8 mouse cellular contexts compared by ENCODE assay signal in genomic region chr2:5249969-5250368, GRCm38 (mm10).
DNase-seq lines count a peak whose midpoint lies in the region; ATAC-seq lines count a peak whose summit lies in the region.

No protein-coding gene starts in this region.

- ATAC-seq in heart, embryonic 11.5 days (replicated peaks; ENCODE audit: insufficient number of reproducible peaks, low FRiP score, low TSS enrichment): no peak
- no peak for ATAC-seq in erythroid progenitor cell, adult 5-6 weeks (replicated peaks; ENCODE audit: low FRiP score, poor library complexity, severe bottlenecking)

- no peak overlapping the region for H3K27ac ChIP-seq in heart, embryonic 11.5 days (ENCODE audit: low read depth, low read length)

- no peak overlapping the region for H3K4me3 ChIP-seq in heart, embryonic 11.5 days (ENCODE audit: low read depth, low read length)

- H3K9me3 ChIP-seq in heart, embryonic 11.5 days (replicated peaks; ENCODE audit: control insufficient read depth, low read length): no peaks in the 10 kb centered on the region

- no peak overlapping the region for H3K9ac ChIP-seq in heart, embryonic 11.5 days (ENCODE audit: low read depth, low read length)

- no peaks in the 10 kb centered on the region for H3K36me3 ChIP-seq in heart, embryonic 11.5 days (ENCODE audit: control insufficient read depth, insufficient read depth, low read length)

- peak; percentile 96 for DNase-seq in heart, adult 11 months
- peak; percentile 93 for DNase-seq in brain, adult 2 months (ENCODE audit: low read depth, low spot score)
- DNase-seq in frontal cortex, postnatal 25 days (ENCODE audit: low spot score in 2 of 2): peak; percentile 51
- DNase-seq in layer of hippocampus, adult 18-20 months (ENCODE audit: low spot score in 2 of 2): peak; percentile 84 to 92
- peak; percentile 38 for DNase-seq in lung, postnatal 25 days (ENCODE audit: low spot score)
- no peak for DNase-seq in thymus, postnatal 4 days

- 50% methylated on average over 12 of the region's 12 CpGs for WGBS in heart, embryonic 11.5 days (ENCODE audit: insufficient replicate concordance)

- H3K4me2 ChIP-seq in heart, embryonic 11.5 days: no peak overlapping the region

- H3K27me3 ChIP-seq in heart, embryonic 11.5 days (ENCODE audit: control insufficient read depth, insufficient read depth, low read length): no peaks in the 10 kb centered on the region

- H3K4me1 ChIP-seq in heart, embryonic 11.5 days (ENCODE audit: control insufficient read depth, insufficient read depth, low read length): no peaks in the 10 kb centered on the region
